Mouse (Mus musculus): Measurements from ENCODE around the gene Irgm2.

Gene Irgm2

DNA sequence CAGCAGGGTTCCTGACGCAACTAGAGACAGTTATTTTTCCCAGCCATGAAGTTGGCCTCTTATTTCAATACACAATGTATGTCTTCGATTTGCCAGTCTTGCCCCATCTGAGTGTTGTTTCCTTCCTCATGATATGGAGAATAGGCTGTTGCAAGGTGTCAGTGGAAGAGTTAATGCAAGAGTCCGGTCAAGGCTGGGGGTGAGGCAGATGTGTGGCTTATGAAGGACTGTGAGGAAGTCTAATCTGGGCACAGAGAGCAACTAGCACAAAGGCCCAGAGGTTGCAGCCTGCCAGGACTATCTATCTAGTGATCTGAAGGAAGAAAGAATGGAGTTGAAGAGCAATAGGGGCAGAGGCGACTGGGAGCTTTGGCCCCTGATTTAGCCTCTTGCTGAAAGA, 60.7 kb downstream of the Irgm2 start:
- DNase-seq (ENCODE audit: low spot score in 2 of 2): no peak

DNA sequence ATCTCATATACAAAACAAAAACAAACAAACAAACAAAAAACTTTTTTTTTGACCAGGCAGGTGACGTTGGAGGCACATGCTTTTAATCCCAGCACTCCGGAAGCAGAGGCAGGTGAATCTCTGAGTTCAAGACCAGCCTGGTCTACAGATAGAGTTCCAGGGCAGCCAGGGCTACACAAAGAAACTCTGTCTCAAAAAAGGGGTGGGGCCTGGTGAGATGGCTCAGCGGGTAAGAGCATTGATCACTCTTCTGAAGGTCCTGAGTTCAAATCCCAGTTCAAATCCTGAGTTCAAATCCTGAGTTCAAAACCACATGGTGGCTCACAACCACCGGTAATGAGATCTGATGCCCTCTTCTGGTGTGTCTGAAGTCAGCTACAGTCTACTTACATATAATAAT, 62.4 kb downstream of the Irgm2 start:
- DNase-seq (ENCODE audit: low spot score in 2 of 2): no peak

DNA sequence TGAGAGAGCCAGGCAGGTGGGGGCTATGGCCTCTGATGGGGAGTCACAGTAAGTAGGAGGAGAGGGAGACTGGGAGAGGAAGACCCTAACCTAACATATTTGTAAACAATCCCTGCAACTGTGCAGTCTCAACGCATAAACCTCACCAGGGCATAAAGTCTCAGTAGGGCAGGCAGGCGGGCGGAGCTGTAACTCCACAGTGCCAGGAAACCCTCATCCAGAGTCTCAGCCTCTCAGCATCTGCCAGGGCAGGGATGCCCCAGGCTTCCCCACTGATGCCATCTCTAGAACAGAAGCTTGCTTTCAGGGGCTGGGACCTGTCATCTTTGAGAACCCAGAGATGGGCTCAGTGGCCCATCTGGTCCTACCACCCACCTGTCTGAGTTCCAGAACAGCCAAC, 62.9 kb downstream of the Irgm2 start:
- no peak for DNase-seq (ENCODE audit: low spot score in 2 of 2)

DNA sequence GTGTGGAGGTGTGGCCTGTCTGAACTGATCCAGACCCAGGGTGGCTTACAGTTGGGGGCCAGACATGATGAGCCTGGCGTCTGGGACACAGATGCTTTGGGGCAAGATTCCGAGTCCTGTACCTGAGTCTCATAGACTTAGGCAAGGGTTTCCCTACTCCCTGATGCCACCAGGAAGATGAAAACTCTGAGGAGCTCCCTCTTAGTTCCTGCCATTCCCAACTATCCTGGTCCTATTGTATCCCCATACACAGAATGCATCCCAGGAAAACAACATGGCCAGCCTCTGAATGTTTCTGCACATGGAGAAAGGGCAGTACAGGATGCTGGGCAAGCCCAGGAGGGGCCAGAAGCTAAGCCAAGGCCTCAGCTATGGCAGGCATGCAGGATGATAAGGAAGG, 64.1 kb downstream of the Irgm2 start:
- DNase-seq (ENCODE audit: low spot score in 2 of 2): no peak

DNA sequence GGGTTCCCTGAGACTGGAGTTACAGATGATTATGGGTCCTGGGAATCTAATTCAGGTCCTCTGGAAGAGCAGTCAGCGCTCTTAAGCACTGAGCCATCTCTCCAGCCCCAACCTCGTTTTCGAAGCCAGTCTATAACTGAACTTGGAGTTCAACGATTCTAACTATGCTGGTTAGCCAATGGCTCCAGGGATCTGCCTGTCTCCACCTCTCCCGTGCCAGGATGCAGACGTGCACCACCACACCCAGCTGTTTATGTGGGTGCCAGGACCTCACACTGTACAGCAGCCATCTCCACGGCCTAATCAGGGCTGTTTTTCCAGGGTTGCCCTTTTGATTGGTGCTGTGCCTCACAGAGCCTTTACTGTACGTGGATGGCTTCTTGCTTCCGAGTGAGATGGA, 65.1 kb downstream of the Irgm2 start:
- DNase-seq (ENCODE audit: low spot score in 2 of 2): no peak

DNA sequence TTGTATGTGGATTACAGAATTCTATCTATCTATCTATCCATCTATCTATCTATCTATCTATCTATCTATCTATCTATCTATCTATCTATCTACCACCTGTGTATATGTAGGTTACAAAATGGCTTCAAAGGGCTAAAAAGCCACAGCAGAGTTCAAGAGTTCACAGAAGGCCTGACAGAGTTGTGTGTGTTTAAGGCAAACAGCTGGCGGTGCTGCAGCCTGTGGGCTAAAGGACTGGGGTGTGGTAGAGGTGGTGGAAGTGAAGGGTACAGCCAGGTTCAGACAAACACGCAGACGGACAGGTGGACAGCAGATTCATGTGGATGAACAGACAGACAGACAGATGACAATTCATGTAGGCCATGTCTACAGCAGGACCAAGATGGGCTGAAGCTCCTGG, 68.9 kb downstream of the Irgm2 start:
- no peak for DNase-seq (ENCODE audit: low spot score in 2 of 2)
